Mouse (Mus musculus): ENCODE measurements around the gene Tmsb15b1. TPM values are rescaled to one million over a fixed set of nuclear protein-coding genes. Genes with fewer than 3 reads are reported as not detected.
A peak's percentile ranks its signal among the peaks of the same experiment; 100 is the strongest.
"Not testable (repeated sequence)": the region's sequence is repeated elsewhere in the genome, so short reads cannot be mapped to it uniquely, and the experiment has no call there.

Gene Tmsb15b1
- polyA plus RNA-seq, 1 experiment from 2014 or later, result 8.4 TPM

- no peak for ATAC-seq (replicated peaks; ENCODE audit: low FRiP score)
- no peak for DNase-seq (ENCODE audit: low spot score)
- Histone ChIP-seq H3K36me3 (ENCODE audit: control insufficient read depth, insufficient read depth, low read length) (no peaks in the 10 kb centered on the region), H3K4me1 (replicated peaks; ENCODE audit: control insufficient read depth, insufficient read depth, low read length) (no peaks in the 10 kb centered on the region), H3K27ac (ENCODE audit: low read depth, low read length) (no peak overlapping the region), H3K9ac (ENCODE audit: low read depth, low read length) (no peak overlapping the region), H3K9me3 (ENCODE audit: control insufficient read depth, low read length) (no peaks in the 10 kb centered on the region), H3K4me2 (no peak overlapping the region), H3K27me3 (replicated peaks; ENCODE audit: control insufficient read depth, insufficient read depth, low read length) (peaks cover 25% of the 10 kb centered on the region), H3K4me3 (ENCODE audit: low read depth, low read length) (no peak overlapping the region)
- 54% methylated on average over 2 of the region's 2 CpGs for WGBS
These were observed 14.6 kb upstream of the Tmsb15b1 start for GRCm38 (mm10) chrX:136991274-136991673.

- no peak overlapping the region for H3K4me3 ChIP-seq (ENCODE audit: low read depth, low read length)
- H3K27me3 ChIP-seq (replicated peaks; ENCODE audit: control insufficient read depth, insufficient read depth, low read length), result 0 out of 2 replicates have a peak, but pooled peaks cover under 1% of the 10 kb centered on the region
- H3K27ac ChIP-seq (ENCODE audit: low read depth, low read length), result no peak overlapping the region
- H3K9ac ChIP-seq (ENCODE audit: low read depth, low read length), result no peak overlapping the region
- H3K36me3 ChIP-seq (ENCODE audit: control insufficient read depth, insufficient read depth, low read length), result no peaks in the 10 kb centered on the region
- ATAC-seq (replicated peaks; ENCODE audit: low FRiP score) (no peak), DNase-seq (ENCODE audit: low spot score) (no peak)
- no peaks in the 10 kb centered on the region for H3K4me1 ChIP-seq (replicated peaks; ENCODE audit: control insufficient read depth, insufficient read depth, low read length)
- no peaks in the 10 kb centered on the region for H3K9me3 ChIP-seq (ENCODE audit: control insufficient read depth, low read length)
- H3K4me2 ChIP-seq, result no peak overlapping the region
These were observed 9.4 kb upstream of the Tmsb15b1 start for GRCm38 (mm10) chrX:136986039-136986438.

- Histone ChIP-seq H3K36me3 (ENCODE audit: control insufficient read depth, insufficient read depth, low read length) (no peaks in the 10 kb centered on the region), H3K9ac (ENCODE audit: low read depth, low read length) (no peak overlapping the region), H3K27ac (ENCODE audit: low read depth, low read length) (no peak overlapping the region), H3K27me3 (replicated peaks; ENCODE audit: control insufficient read depth, insufficient read depth, low read length) (no peaks in the 10 kb centered on the region), H3K4me3 (ENCODE audit: low read depth, low read length) (no peak overlapping the region), H3K9me3 (ENCODE audit: control insufficient read depth, low read length) (no peaks in the 10 kb centered on the region), H3K4me1 (replicated peaks; ENCODE audit: control insufficient read depth, insufficient read depth, low read length) (no peaks in the 10 kb centered on the region), H3K4me2 (no peak overlapping the region)
- ATAC-seq (replicated peaks; ENCODE audit: low FRiP score), result no peak
- no peak for DNase-seq (ENCODE audit: low spot score)
These were observed 1.9 kb upstream of the Tmsb15b1 start for GRCm38 (mm10) chrX:136978616-136979015.

- Histone ChIP-seq H3K4me2 (peak within 1 kb of the TSS; percentile 57), H3K4me3 (ENCODE audit: low read depth, low read length) (peak within 1 kb of the TSS; percentile 39; the same call in 1 of the 2 replicates)
- not testable (repeated sequence) for H3K9me3 ChIP-seq (ENCODE audit: control insufficient read depth, low read length); DNase-seq (ENCODE audit: low spot score); H3K27me3 ChIP-seq (replicated peaks; ENCODE audit: control insufficient read depth, insufficient read depth, low read length); H3K36me3 ChIP-seq (ENCODE audit: control insufficient read depth, insufficient read depth, low read length); H3K9ac ChIP-seq (ENCODE audit: low read depth, low read length); H3K27ac ChIP-seq (ENCODE audit: low read depth, low read length); ATAC-seq (replicated peaks; ENCODE audit: low FRiP score); H3K4me1 ChIP-seq (replicated peaks; ENCODE audit: control insufficient read depth, insufficient read depth, low read length)
- WGBS, result 80% methylated on average over 6 of the region's 6 CpGs
These were observed 1.3 kb downstream of the Tmsb15b1 start, which contains the start of gene Tmsb15b2 for GRCm38 (mm10) chrX:136975397-136975796. Gene Tmsb15b2, minus strand, starts transcription at chrX:136975497.

DNA sequence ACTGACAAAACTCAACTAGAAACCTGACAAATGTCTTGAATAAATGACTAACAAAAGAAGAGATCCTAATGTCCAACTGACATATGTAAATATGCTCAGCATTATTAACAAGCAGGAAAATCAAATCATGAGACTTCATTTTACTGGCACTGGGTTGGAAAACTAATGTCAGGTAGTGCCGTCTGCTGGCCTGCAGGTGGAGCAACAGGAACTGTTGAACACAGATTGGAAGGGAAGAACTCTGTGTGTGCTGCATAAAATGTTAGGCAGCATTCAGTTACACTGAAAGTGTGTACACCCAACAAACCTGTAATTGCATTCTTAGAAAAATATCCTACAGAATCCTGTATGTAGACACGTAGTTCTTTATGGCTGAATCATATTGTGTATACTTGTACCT, 17.0 kb downstream of the Tmsb15b1 start:
- DNase-seq (ENCODE audit: low spot score) (no peak), ATAC-seq (replicated peaks; ENCODE audit: low FRiP score) (no peak)
- WGBS, result 16% methylated on average over 2 of the region's 2 CpGs
- no peak overlapping the region for H3K4me2 ChIP-seq
- no peaks in the 10 kb centered on the region for H3K27me3 ChIP-seq (replicated peaks; ENCODE audit: control insufficient read depth, insufficient read depth, low read length)
- H3K4me1 ChIP-seq (replicated peaks; ENCODE audit: control insufficient read depth, insufficient read depth, low read length), result no peaks in the 10 kb centered on the region
- no peaks in the 10 kb centered on the region for H3K9me3 ChIP-seq (ENCODE audit: control insufficient read depth, low read length)
- no peak overlapping the region for H3K27ac ChIP-seq (ENCODE audit: low read depth, low read length)
- H3K9ac ChIP-seq (ENCODE audit: low read depth, low read length), result no peak overlapping the region
- H3K36me3 ChIP-seq (ENCODE audit: control insufficient read depth, insufficient read depth, low read length), result no peaks in the 10 kb centered on the region
- no peak overlapping the region for H3K4me3 ChIP-seq (ENCODE audit: low read depth, low read length)

DNA sequence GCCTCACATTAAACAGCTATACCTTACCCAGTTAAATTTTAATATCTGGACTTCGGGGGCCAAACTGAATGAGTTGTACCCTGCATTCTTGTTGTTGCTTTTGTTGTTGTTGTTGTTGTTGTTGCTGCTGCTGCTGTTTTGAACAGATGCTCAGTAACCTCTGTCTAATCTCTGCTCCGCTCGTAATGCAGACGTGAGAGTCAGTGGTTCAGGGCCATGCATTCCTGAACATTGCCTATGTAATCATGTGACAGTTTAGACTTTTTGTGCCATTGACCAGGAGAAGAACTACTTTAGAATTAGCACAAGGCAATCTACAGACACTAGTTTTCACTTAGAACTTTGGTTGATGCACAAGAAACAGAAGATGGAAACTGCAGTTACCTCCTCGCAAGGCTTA, 18.4 kb downstream of the Tmsb15b1 start:
- 58% methylated on average over 5 of the region's 5 CpGs for WGBS
- H3K4me3 ChIP-seq (ENCODE audit: low read depth, low read length); H3K27me3 ChIP-seq (replicated peaks; ENCODE audit: control insufficient read depth, insufficient read depth, low read length); ATAC-seq (replicated peaks; ENCODE audit: low FRiP score); H3K9ac ChIP-seq (ENCODE audit: low read depth, low read length); H3K9me3 ChIP-seq (ENCODE audit: control insufficient read depth, low read length); DNase-seq (ENCODE audit: low spot score); H3K27ac ChIP-seq (ENCODE audit: low read depth, low read length); H3K36me3 ChIP-seq (ENCODE audit: control insufficient read depth, insufficient read depth, low read length); H3K4me1 ChIP-seq (replicated peaks; ENCODE audit: control insufficient read depth, insufficient read depth, low read length); H3K4me2 ChIP-seq: not testable (repeated sequence)

DNA sequence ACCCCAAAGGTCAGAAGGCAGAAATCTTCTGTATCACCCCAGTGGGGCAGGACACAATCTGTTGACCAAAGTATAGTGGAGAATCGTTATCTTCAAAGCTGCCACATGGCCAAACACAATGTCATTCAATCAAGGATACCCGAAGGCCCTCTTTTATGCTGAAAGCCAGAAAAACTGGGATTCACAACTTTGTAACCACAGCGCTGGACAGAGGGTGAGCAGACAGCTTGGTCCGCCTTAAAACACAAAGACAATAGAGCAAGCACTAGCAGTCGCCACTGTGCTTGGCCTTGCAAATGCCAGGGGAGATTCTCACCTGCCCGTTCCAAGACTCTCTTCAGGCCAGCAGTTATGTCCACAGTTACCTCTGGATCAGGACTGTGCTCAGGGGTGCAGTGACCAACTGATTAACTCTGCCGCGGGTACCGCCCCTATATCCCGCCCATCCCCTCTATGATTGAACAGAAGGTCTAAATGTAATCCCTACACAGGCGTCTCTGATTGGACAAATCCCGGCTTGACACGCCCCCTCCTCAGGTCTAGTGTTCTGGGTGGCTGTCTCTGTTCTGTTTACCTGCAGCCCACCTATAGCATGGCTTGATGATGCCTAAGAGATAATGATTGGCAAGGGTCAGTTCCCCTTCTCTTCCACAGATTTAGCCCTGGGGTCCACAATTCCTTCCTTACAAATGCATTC, 18.9 kb downstream of the Tmsb15b1 start:
- not testable (repeated sequence) for H3K9ac ChIP-seq (ENCODE audit: low read depth, low read length); H3K27ac ChIP-seq (ENCODE audit: low read depth, low read length); DNase-seq (ENCODE audit: low spot score); H3K4me1 ChIP-seq (replicated peaks; ENCODE audit: control insufficient read depth, insufficient read depth, low read length); H3K27me3 ChIP-seq (replicated peaks; ENCODE audit: control insufficient read depth, insufficient read depth, low read length); H3K4me3 ChIP-seq (ENCODE audit: low read depth, low read length); H3K36me3 ChIP-seq (ENCODE audit: control insufficient read depth, insufficient read depth, low read length); H3K9me3 ChIP-seq (ENCODE audit: control insufficient read depth, low read length)
- peak; percentile 82 for ATAC-seq (replicated peaks; ENCODE audit: low FRiP score)
- peak overlapping the region; percentile 33 for H3K4me2 ChIP-seq
- whole genome bisulfite sequencing, result 33% methylated on average over 13 of the region's 13 CpGs

- Histone ChIP-seq H3K4me2 (no peak overlapping the region), H3K9ac (ENCODE audit: low read depth, low read length) (no peak overlapping the region), H3K27ac (ENCODE audit: low read depth, low read length) (no peak overlapping the region), H3K4me1 (replicated peaks; ENCODE audit: control insufficient read depth, insufficient read depth, low read length) (no peaks in the 10 kb centered on the region), H3K9me3 (ENCODE audit: control insufficient read depth, low read length) (no peaks in the 10 kb centered on the region), H3K36me3 (ENCODE audit: control insufficient read depth, insufficient read depth, low read length) (no peaks in the 10 kb centered on the region), H3K4me3 (ENCODE audit: low read depth, low read length) (no peak overlapping the region), H3K27me3 (replicated peaks; ENCODE audit: control insufficient read depth, insufficient read depth, low read length) (no peaks in the 10 kb centered on the region)
- WGBS, result 15% methylated on average over 3 of the region's 3 CpGs
- no peak for DNase-seq (ENCODE audit: low spot score)
- ATAC-seq (replicated peaks; ENCODE audit: low FRiP score), result no peak
These were observed 38.7 kb downstream of the Tmsb15b1 start for GRCm38 (mm10) chrX:136937985-136938384.

DNA sequence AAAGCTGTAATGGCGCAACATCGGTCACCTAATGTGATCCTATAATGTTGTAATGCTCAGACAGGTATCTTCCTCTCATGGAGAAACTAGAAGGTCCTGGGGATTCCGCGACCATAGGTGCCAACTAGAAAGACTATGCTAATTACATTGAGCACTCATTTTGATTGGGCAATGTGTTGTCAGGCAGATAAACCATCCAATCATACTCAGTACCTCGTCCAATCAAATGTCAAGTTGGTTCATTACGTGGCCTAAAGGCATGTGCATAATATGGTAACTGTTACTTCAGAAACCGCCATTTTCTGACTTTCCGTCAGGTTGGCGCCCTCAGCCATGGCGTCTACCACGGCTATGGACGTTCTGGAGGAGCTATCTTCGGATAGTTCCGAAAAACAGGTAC, 49.6 kb downstream of the Tmsb15b1 start, which contains the start of gene H2bfm:
Gene H2bfm, plus strand, starts transcription at position 295 of the 400 bp plus-strand sequence.
- Histone ChIP-seq H3K4me2 (no peak within 1 kb of the TSS), H3K4me3 (ENCODE audit: low read depth, low read length) (no peak within 1 kb of the TSS), H3K9me3 (ENCODE audit: control insufficient read depth, low read length) (no peaks in the 10 kb centered on the region), H3K27me3 (replicated peaks; ENCODE audit: control insufficient read depth, insufficient read depth, low read length) (no peaks in the 10 kb centered on the region), H3K36me3 (ENCODE audit: control insufficient read depth, insufficient read depth, low read length) (no peaks in the 10 kb centered on the region), H3K27ac (ENCODE audit: low read depth, low read length) (no peak within 1 kb of the TSS), H3K9ac (ENCODE audit: low read depth, low read length) (no peak within 1 kb of the TSS), H3K4me1 (replicated peaks; ENCODE audit: control insufficient read depth, insufficient read depth, low read length) (no peaks in the 10 kb centered on the region)
- ATAC-seq (replicated peaks; ENCODE audit: low FRiP score) (no peak), DNase-seq (ENCODE audit: low spot score) (no peak)
- 90% methylated on average over 14 of the region's 14 CpGs for WGBS

All from liver, embryonic 11.5 days (tissue).